Mouse (Mus musculus): ENCODE measurements around the gene Uba5.

DNA sequence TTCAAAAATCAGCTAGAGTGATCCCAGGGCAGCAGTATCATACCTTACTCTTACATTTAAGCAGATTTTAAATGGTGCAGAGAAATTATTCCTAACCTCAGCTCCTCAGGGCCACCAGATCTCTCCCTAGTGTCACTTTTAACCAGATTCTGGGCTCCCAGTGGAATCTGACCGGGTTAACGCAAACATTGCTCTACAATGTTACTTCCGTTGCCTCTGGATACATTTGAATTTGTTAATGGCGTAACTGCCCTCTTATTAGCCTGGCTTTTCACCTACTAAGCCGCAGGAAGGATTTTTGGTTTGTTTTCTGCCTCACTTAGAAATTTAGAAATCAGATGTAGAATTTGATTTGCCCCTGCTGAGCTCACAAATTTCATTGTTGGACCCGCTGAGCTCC is 28.2 kb downstream of the Uba5 start:
- TF ChIP-seq CTCF (conservative IDR thresholded peaks at IDR 0.05; ENCODE audit: low read length) (no peak), NANOG (IDR thresholded peaks at IDR 0.05; ENCODE audit: borderline replicate concordance, low read length) (no peak)

Measured in E14TG2a.4 (cell line).